ENCODE assay signal across 17 mouse cellular contexts in the genomic region with DNA sequence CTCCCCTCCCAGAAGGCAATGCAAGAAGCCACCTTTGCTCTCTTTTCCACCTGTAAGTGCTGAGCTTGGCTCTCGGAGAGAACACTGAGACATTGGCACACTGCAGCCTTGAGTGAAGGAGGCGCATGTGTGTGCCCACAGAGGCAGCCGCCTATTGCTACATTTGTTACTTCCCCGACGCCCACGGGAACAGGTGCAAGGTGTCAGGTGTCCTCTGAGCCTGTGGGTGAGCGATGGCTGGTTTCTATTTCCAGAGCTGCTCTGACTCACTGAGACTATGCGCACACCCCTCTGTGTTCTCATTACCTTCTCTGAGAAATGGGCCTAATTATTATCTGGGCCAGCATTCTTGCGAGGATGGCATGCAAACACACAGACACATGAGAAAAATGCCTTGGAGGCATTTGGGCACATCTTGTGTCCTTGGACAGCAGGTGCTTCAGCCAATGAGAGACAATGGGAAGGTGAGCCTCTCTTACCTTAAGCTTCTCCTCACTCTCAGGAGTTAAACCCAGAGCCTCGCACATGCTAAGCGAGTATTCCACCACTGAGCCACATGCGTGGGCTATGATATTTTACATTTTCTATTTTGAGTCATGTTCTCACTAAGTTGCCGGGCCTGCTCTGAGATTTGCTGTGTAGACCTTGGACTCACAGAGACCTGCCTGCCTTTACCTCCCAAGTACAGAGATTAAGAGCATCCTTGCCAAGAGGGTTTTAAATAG. TPM values are rescaled to one million over a fixed set of nuclear protein-coding genes. Genes with fewer than 3 reads are reported as not detected.
A peak's percentile ranks its signal among the peaks of the same experiment; 100 is the strongest.
DNase-seq lines count a peak whose midpoint lies in the region; ATAC-seq lines count a peak whose summit lies in the region.
"Had no signal": no experiment of that assay in that cellular context is flagged by ENCODE, and none has a peak within 500 bp of the region (broad histone marks: within the 10 kb centered on the region; RNA-seq: fewer than 3 reads in every experiment).

No protein-coding gene starts in this region.

- H3K9ac ChIP-seq in embryonic facial prominence, embryonic 14.5 days (ENCODE audit: low read depth, low read length) = no peak overlapping the region
- H3K9ac ChIP-seq: forebrain, postnatal 0 days; midbrain, embryonic 13.5 days had no signal

- DNase-seq in embryonic facial prominence, embryonic 14.5 days (ENCODE audit: low spot score) = peak; percentile 44
- DNase-seq in embryonic facial prominence, embryonic 10.5 days (ENCODE audit: low spot score) = no peak
- peak; percentile 75 for DNase-seq in right cerebral cortex, adult 18-20 months
- no peak for DNase-seq in right cerebral cortex, postnatal 4 days
- peak; percentile 69 for DNase-seq in gonadal fat pad, adult 2 months (ENCODE audit: low read depth)
- peak; percentile 66 to 69 for DNase-seq in right cerebral cortex, postnatal 36 days (ENCODE audit: low spot score in 2 of 2)
- DNase-seq in ovary, postnatal 36 days (ENCODE audit: low spot score) = no peak
- no peak for DNase-seq in urinary bladder, postnatal 4 days (ENCODE audit: low spot score in 2 of 2)
- DNase-seq: adrenal gland, postnatal 36 days; forebrain, postnatal 0 days; heart, adult 18-20 months; lung, postnatal 4 days; thymus, adult 18-20 months had no signal

- peak; percentile 47; the same call in 1 of the 2 replicates for ATAC-seq in embryonic facial prominence, embryonic 14.5 days (ENCODE audit: low read depth)
- ATAC-seq: forebrain, postnatal 0 days; hindbrain, embryonic 16.5 days; midbrain, embryonic 13.5 days had no signal

- H3K4me3 ChIP-seq in embryonic facial prominence, embryonic 14.5 days (ENCODE audit: low read depth, low read length) = no peak overlapping the region
- no peak overlapping the region for H3K4me3 ChIP-seq in embryonic facial prominence, embryonic 10.5 days
- H3K4me3 ChIP-seq: midbrain, embryonic 13.5 days had no signal

- no peak overlapping the region for H3K4me2 ChIP-seq in embryonic facial prominence, embryonic 14.5 days (ENCODE audit: low read depth, low read length)
- H3K4me2 ChIP-seq: midbrain, embryonic 13.5 days had no signal

- H3K27me3 ChIP-seq in embryonic facial prominence, embryonic 14.5 days (replicated peaks; ENCODE audit: control insufficient read depth, insufficient read depth, low read length) = no peaks in the 10 kb centered on the region
- H3K27me3 ChIP-seq in embryonic facial prominence, embryonic 10.5 days (replicated peaks; ENCODE audit: low read depth, poor library complexity, severe bottlenecking) = no peaks in the 10 kb centered on the region
- H3K27me3 ChIP-seq: midbrain, embryonic 13.5 days had no signal

- no peak overlapping the region for H3K27ac ChIP-seq in embryonic facial prominence, embryonic 14.5 days (replicated peaks; ENCODE audit: low read depth, low read length)
- H3K27ac ChIP-seq in embryonic facial prominence, embryonic 10.5 days (replicated peaks) = no peak overlapping the region
- H3K27ac ChIP-seq: midbrain, embryonic 13.5 days had no signal

- H3K4me1 ChIP-seq in embryonic facial prominence, embryonic 14.5 days (ENCODE audit: control insufficient read depth, insufficient read depth, low read length) = no peaks in the 10 kb centered on the region
- H3K4me1 ChIP-seq in embryonic facial prominence, embryonic 10.5 days = no peaks in the 10 kb centered on the region
- H3K4me1 ChIP-seq: midbrain, embryonic 13.5 days had no signal

- no peaks in the 10 kb centered on the region for H3K9me3 ChIP-seq in embryonic facial prominence, embryonic 14.5 days (ENCODE audit: control insufficient read depth, low read length)
- no peaks in the 10 kb centered on the region for H3K9me3 ChIP-seq in embryonic facial prominence, embryonic 10.5 days
- H3K9me3 ChIP-seq: midbrain, embryonic 13.5 days had no signal

- no peaks in the 10 kb centered on the region for H3K36me3 ChIP-seq in embryonic facial prominence, embryonic 14.5 days (ENCODE audit: control insufficient read depth, insufficient read depth, low read length)
- no peaks in the 10 kb centered on the region for H3K36me3 ChIP-seq in embryonic facial prominence, embryonic 10.5 days (replicated peaks)
- H3K36me3 ChIP-seq: midbrain, embryonic 13.5 days had no signal

- WGBS in embryonic facial prominence, embryonic 14.5 days = 82% methylated on average over 13 of the region's 13 CpGs
- 91% methylated on average over 13 of the region's 13 CpGs for WGBS in embryonic facial prominence, embryonic 10.5 days

RNA-seq across cellular contexts. Expression of a gene that starts 26.0 kb away (rescaled TPM):
- polyA plus RNA-seq in embryonic facial prominence, embryonic 14.5 days (2014; fragmentation: Nextera tagmentation; extraction: Ambion mirVana) = 0.74 and 0.75 TPM in 2 replicates
- polyA plus RNA-seq in embryonic facial prominence, embryonic 10.5 days (2016; fragmentation: Nextera tagmentation; extraction: Ambion mirVana) = 0.45 and 1.3 TPM in 2 replicates
- 1.9 and 2.4 TPM in 2 replicates for polyA plus RNA-seq in gonadal fat pad, adult 2 months (2012; rRNA removed)
- polyA plus RNA-seq: liver, embryonic 16.5 days; midbrain, embryonic 13.5 days; spleen, adult 2 months had no signal

Comparison
In these comparisons a context has a peak if more than half of its experiments do, and no peak if none do; other contexts are left out.
1. DNase-seq: peak in embryonic facial prominence, embryonic 14.5 days (single experiment), right cerebral cortex, adult 18-20 months (single experiment), gonadal fat pad, adult 2 months (single experiment) and right cerebral cortex, postnatal 36 days (2 of 2); none in embryonic facial prominence, embryonic 10.5 days (single experiment), right cerebral cortex, postnatal 4 days (single experiment), ovary, postnatal 36 days (single experiment) and urinary bladder, postnatal 4 days (0 of 2).